Mouse (Mus musculus) MEL (cell line): Measurements from ENCODE around the gene Ccdc3. TPM values are rescaled to one million over a fixed set of nuclear protein-coding genes. Genes with fewer than 3 reads are reported as not detected.

Source experiments
- DNase-seq: peaks from one replicate; pipeline ENCODE4 v3.0.0; 2011; ENCODE audit warnings: low read depth, low spot score
- H3K27ac ChIP-seq: 2 replicates; pipeline ENCODE4 v1.5.1; 2012; ENCODE audit warnings: low read depth, mild to moderate bottlenecking, control low read depth, low read length, moderate library complexity; ENCODE audit not compliant: control insufficient read depth
- H3K27me3 ChIP-seq, 2 experiments: fragments of 150-350 bp in 1 of 2; sonication (generic) in 1 of 2; 2 replicates each; pipeline ENCODE4 v1.6.1; 2012; ENCODE audit warnings: low read length in 2 of 2, mild to moderate bottlenecking in 2 of 2, improper control_type of control experiment in 1 of 2, moderate library complexity in 1 of 2; ENCODE audit not compliant: insufficient read depth in 2 of 2, control insufficient read depth in 1 of 2
- H3K36me3 ChIP-seq, 2 experiments: 2 replicates each; pipeline ENCODE4 v1.6.1; 2012 to 2014; ENCODE audit warnings: low read length in 2 of 2, improper control_type of control experiment in 1 of 2, inconsistent platforms in 1 of 2, mild to moderate bottlenecking in 1 of 2; ENCODE audit not compliant: insufficient read depth in 2 of 2, control insufficient read depth in 1 of 2
- H3K4me1 ChIP-seq, 2 experiments: fragments of 150-350 bp in 1 of 2; sonication (generic) in 1 of 2; 2 replicates each; pipeline ENCODE4 v1.6.1; 2012; ENCODE audit warnings: low read length in 2 of 2, improper control_type of control experiment in 1 of 2, mild to moderate bottlenecking in 1 of 2; ENCODE audit not compliant: insufficient read depth in 2 of 2, control insufficient read depth in 1 of 2
- H3K4me3 ChIP-seq, 2 experiments: fragments of 150-350 bp in 1 of 2; sonication (generic) in 1 of 2; 2 replicates each; pipeline ENCODE4 v1.5.1; 2012; ENCODE audit warnings: low read depth in 2 of 2, low read length in 2 of 2, mild to moderate bottlenecking in 2 of 2, moderate library complexity in 2 of 2, control low read depth in 1 of 2, improper control_type of control experiment in 1 of 2; ENCODE audit not compliant: control insufficient read depth in 1 of 2, insufficient read depth in 1 of 2
- H3K79me2 ChIP-seq: 2 replicates; pipeline ENCODE4 v1.6.1; 2012; ENCODE audit warnings: mild to moderate bottlenecking, low read length, moderate library complexity; ENCODE audit not compliant: control insufficient read depth, poor library complexity, insufficient read depth
- H3K9ac ChIP-seq: 2 replicates; pipeline ENCODE4 v1.6.1; 2012; ENCODE audit warnings: low read depth, mild to moderate bottlenecking, control low read depth, low read length, moderate library complexity; ENCODE audit not compliant: control insufficient read depth, poor library complexity, severe bottlenecking
- H3K9me3 ChIP-seq: fragments of 150-350 bp; sonication (generic); replicated peaks from 2 replicates; pipeline ENCODE4 v1.6.1; 2012; ENCODE audit warnings: mild to moderate bottlenecking, low read length, improper control_type of control experiment, moderate library complexity; ENCODE audit not compliant: insufficient read depth
- CHD1 ChIP-seq: IDR thresholded peaks from 2 replicates; pipeline ENCODE4 v1.6.1; 2012; ENCODE audit warnings: low read depth, mild to moderate bottlenecking, inconsistent platforms, low read length, improper control_type of control experiment
- CHD2 ChIP-seq: IDR thresholded peaks from 2 replicates; pipeline ENCODE4 v1.6.1; 2011; ENCODE audit warnings: low read length, improper control_type of control experiment
- CTCF ChIP-seq, 3 experiments: IDR thresholded peaks in 2 of 3; conservative IDR thresholded peaks in 1 of 3; 2 replicates each; pipeline ENCODE4 v1.5.1; 2011 to 2012; ENCODE audit warnings: low read length in 3 of 3, low read depth in 2 of 3, mild to moderate bottlenecking in 2 of 3, improper control_type of control experiment in 1 of 3, inconsistent platforms in 1 of 3, mixed read lengths in 1 of 3, moderate library complexity in 1 of 3; ENCODE audit not compliant: control insufficient read depth in 1 of 3, insufficient read depth in 1 of 3, poor library complexity in 1 of 3, severe bottlenecking in 1 of 3
- E2F4 ChIP-seq: IDR thresholded peaks from 2 replicates; pipeline ENCODE4 v1.6.1; 2011; ENCODE audit warnings: low read depth, low read length, improper control_type of control experiment, borderline replicate concordance
- ELF1 ChIP-seq: IDR thresholded peaks from 2 replicates; pipeline ENCODE4 v1.6.1; 2014; ENCODE audit warnings: low read depth, mild to moderate bottlenecking, inconsistent platforms, low read length, improper control_type of control experiment, moderate library complexity
- EP300 ChIP-seq, 2 experiments: IDR thresholded peaks; 2 replicates each; pipeline ENCODE4 v1.6.1; 2011; ENCODE audit warnings: improper control_type of control experiment in 2 of 2, low read length in 2 of 2, low read depth in 1 of 2, mild to moderate bottlenecking in 1 of 2
- GABPA ChIP-seq: IDR thresholded peaks from 2 replicates; pipeline ENCODE4 v1.6.1; 2012; ENCODE audit warnings: low read depth, mild to moderate bottlenecking, inconsistent platforms, low read length, improper control_type of control experiment, moderate library complexity
- GATA1 ChIP-seq: IDR thresholded peaks from 2 replicates; pipeline ENCODE4 v1.6.1; 2011; ENCODE audit warnings: low read depth, low read length, improper control_type of control experiment
- HCFC1 ChIP-seq: IDR thresholded peaks from 2 replicates; pipeline ENCODE4 v1.6.1; 2012; ENCODE audit warnings: low read depth, mild to moderate bottlenecking, inconsistent platforms, low read length, improper control_type of control experiment, moderate library complexity
- MAFK ChIP-seq: IDR thresholded peaks from 2 replicates; pipeline ENCODE4 v1.6.1; 2011; ENCODE audit warnings: low read depth, mild to moderate bottlenecking, low read length, improper control_type of control experiment, borderline replicate concordance
- MEF2A ChIP-seq: IDR thresholded peaks from 2 replicates; pipeline ENCODE4 v1.6.1; 2014; ENCODE audit warnings: low read depth, mild to moderate bottlenecking, inconsistent platforms, low read length, improper control_type of control experiment; ENCODE audit not compliant: poor library complexity, insufficient replicate concordance, severe bottlenecking; ENCODE audit errors: extremely low read depth
- MYB ChIP-seq: IDR thresholded peaks from 2 replicates; pipeline ENCODE4 v1.6.1; 2011; ENCODE audit warnings: mild to moderate bottlenecking, low read depth, low read length, improper control_type of control experiment
- MYC ChIP-seq: IDR thresholded peaks from 2 replicates; pipeline ENCODE4 v1.6.1; 2011; ENCODE audit warnings: low read depth, mild to moderate bottlenecking, low read length, improper control_type of control experiment, moderate library complexity
- RAD21 ChIP-seq: IDR thresholded peaks from 2 replicates; pipeline ENCODE4 v1.6.1; 2011; ENCODE audit warnings: mild to moderate bottlenecking, low read depth, low read length, improper control_type of control experiment
- RCOR1 ChIP-seq: IDR thresholded peaks from 2 replicates; pipeline ENCODE4 v1.6.1; 2012; ENCODE audit warnings: low read depth, mild to moderate bottlenecking, inconsistent platforms, low read length, improper control_type of control experiment
- SIN3A ChIP-seq: IDR thresholded peaks from 2 replicates; pipeline ENCODE4 v1.6.1; 2012; ENCODE audit warnings: low read length, improper control_type of control experiment, inconsistent platforms
- TAL1 ChIP-seq: IDR thresholded peaks from 2 replicates; pipeline ENCODE4 v1.6.1; 2012; ENCODE audit warnings: mild to moderate bottlenecking, inconsistent platforms, low read length, moderate library complexity, mixed read lengths
- UBTF ChIP-seq: IDR thresholded peaks from 2 replicates; pipeline ENCODE4 v1.6.1; 2012; ENCODE audit warnings: low read depth, mild to moderate bottlenecking, inconsistent platforms, low read length, improper control_type of control experiment, moderate library complexity, borderline replicate concordance; ENCODE audit not compliant: insufficient read depth
- USF1 ChIP-seq: IDR thresholded peaks from 2 replicates; pipeline ENCODE4 v1.6.1; 2014; ENCODE audit warnings: low read depth, mild to moderate bottlenecking, inconsistent platforms, low read length, improper control_type of control experiment, moderate library complexity
- ZC3H11A ChIP-seq: IDR thresholded peaks from 2 replicates; pipeline ENCODE4 v1.6.1; 2012; ENCODE audit warnings: low read depth, mild to moderate bottlenecking, inconsistent platforms, low read length, improper control_type of control experiment
- ZNF384 ChIP-seq: IDR thresholded peaks from 2 replicates; pipeline ENCODE4 v1.6.1; 2012; ENCODE audit warnings: low read depth, mild to moderate bottlenecking, inconsistent platforms, low read length, improper control_type of control experiment
- polyA plus RNA-seq, 2 experiments: library from polyadenylated mRNA; stranded (reverse) in 1 of 2; unstranded in 1 of 2; fragments of >175 nt in 1 of 2; fragments of >200 nt in 1 of 2; gene quantifications; 2 replicates each; pipeline versions ENCODE4 v1.2.1 to v1.2.4; 2012; ENCODE audit warnings: low replicate concordance in 2 of 2, low read depth in 1 of 2; ENCODE audit not compliant: insufficient read length in 2 of 2, insufficient read depth in 1 of 2, missing spikeins in 1 of 2
- total RNA-seq: library from RNA; depleted of rRNA; stranded (reverse); fragments of 300-350 nt; gene quantifications from 2 replicates; pipeline ENCODE4 v1.2.3, GENCODE M21; 2012

Ccdc3 gene
- total and polyA plus RNA-seq, 3 experiments, result not detected

DNA sequence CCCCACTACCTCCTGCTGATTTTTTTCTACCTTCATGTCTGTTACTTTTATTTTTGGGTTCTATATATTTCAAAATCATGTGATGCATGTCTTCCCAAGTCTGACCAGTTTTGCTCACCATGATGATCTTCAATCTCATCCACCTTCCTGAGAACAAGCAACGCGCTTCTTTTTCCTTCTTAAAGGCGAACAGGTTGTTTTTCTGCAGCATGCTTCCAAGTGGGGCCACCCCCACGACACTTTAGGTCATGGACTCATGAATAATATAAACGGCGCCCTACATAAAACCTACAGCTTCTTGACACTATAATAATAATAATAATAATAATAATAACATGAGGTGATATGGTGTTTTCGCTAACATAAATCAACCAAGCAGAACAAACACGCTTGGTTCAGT, 23.2 kb upstream of the Ccdc3 start:
- H3K9ac ChIP-seq, result no peak overlapping the region
- peaks cover 0 to 1% of the 10 kb centered on the region in 2 experiments; a peak in 1 of 4 replicates for H3K27me3 ChIP-seq
- TF ChIP-seq CTCF (IDR thresholded peaks at IDR 0.05 in 2 of 3, conservative IDR thresholded peaks at IDR 0.05 in 1 of 3; ENCODE audit: control insufficient read depth in 1 of 3, insufficient read depth in 1 of 3, low read depth in 2 of 3, low read length in 3 of 3, poor library complexity in 1 of 3, severe bottlenecking in 1 of 3) (no peak), ELF1 (no peak)
- TF ChIP-seq, all 39 proteins: peak for 0
- H3K79me2 ChIP-seq, result no peaks in the 10 kb centered on the region
- H3K27ac ChIP-seq, result no peak overlapping the region
- no peak overlapping the region for H3K4me3 ChIP-seq
- DNase-seq, result no peak
- no peaks in the 10 kb centered on the region for H3K9me3 ChIP-seq
- H3K4me1 ChIP-seq, result peaks cover 0 to 5% of the 10 kb centered on the region in 2 experiments; a peak in 1 of 4 replicates
- peaks cover 0 to 2% of the 10 kb centered on the region in 2 experiments; a peak in 1 of 4 replicates for H3K36me3 ChIP-seq

DNA sequence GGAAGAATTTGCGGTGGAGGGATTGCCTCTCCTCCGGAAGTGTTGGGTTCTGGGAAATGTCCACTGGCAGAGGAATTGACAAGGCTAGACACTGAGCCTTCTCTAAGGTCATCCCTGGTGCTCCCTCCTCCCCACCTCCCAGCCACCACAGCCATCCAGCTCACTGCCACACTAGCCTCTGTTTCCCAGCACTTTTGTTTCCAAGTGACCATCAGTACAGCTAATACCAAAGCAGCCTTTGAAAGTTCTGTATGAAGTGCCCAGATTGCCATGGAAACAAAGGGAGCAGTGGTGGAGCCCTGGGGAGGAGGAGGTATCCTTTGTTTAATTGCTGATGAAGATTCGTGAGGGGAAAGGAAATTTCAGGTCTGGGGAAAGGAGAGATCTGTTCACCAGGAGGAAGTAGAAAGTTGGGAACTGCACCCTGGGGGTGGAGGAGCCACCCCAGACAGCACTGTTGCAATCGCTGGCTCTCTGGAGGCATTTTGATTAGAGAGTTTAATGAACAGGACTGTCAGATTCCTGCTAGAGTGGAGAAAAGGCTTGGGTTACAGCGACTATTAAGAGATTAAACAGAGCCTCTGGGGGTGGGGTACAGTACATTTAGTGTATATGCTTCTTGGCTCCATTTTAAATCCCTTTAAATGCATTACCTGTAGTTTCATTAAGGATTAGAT, 20.6 kb upstream of the Ccdc3 start:
- TF ChIP-seq EP300 (IDR thresholded peaks at IDR 0.05; ENCODE audit: low read depth in 1 of 2, low read length in 2 of 2) (no peak), CTCF (IDR thresholded peaks at IDR 0.05 in 2 of 3, conservative IDR thresholded peaks at IDR 0.05 in 1 of 3; ENCODE audit: control insufficient read depth in 1 of 3, insufficient read depth in 1 of 3, low read depth in 2 of 3, low read length in 3 of 3, poor library complexity in 1 of 3, severe bottlenecking in 1 of 3) (no peak), GATA1 (no peak), CHD2 (no peak), USF1 (no peak), ZNF384 (no peak), GABPA (no peak), HCFC1 (no peak), ZC3H11A (no peak), MYB (no peak), MEF2A (no peak), RCOR1 (no peak), TAL1 (no peak), MAFK (no peak), SIN3A (no peak), RAD21 (no peak), CHD1 (no peak), UBTF (no peak), MYC (no peak), E2F4 (no peak)
- no peak overlapping the region for H3K9ac ChIP-seq
- H3K36me3 ChIP-seq, result peaks cover 0 to 2% of the 10 kb centered on the region in 2 experiments; a peak in 1 of 4 replicates
- no peaks in the 10 kb centered on the region for H3K9me3 ChIP-seq
- peaks cover 0 to 5% of the 10 kb centered on the region in 2 experiments; a peak in 1 of 4 replicates for H3K4me1 ChIP-seq
- H3K4me3 ChIP-seq, result no peak overlapping the region
- no peaks in the 10 kb centered on the region for H3K79me2 ChIP-seq
- no peak for DNase-seq
- no peak overlapping the region for H3K27ac ChIP-seq
- peaks cover 0 to 5% of the 10 kb centered on the region in 2 experiments; a peak in 1 of 4 replicates for H3K27me3 ChIP-seq
